Mouse (Mus musculus): ENCODE measurements around the gene Neurod6. TPM values are rescaled to one million over a fixed set of nuclear protein-coding genes. Genes with fewer than 3 reads are reported as not detected.
"Not testable (repeated sequence)": the region's sequence is repeated elsewhere in the genome, so short reads cannot be mapped to it uniquely, and the experiment has no call there.

Neurod6 gene
- polyA plus RNA-seq (2015; fragmentation: Nextera tagmentation; extraction: Ambion mirVana), result not detected in 2 replicates

- H3K36me3 ChIP-seq (replicated peaks; ENCODE audit: insufficient read depth, low read length), result no peaks in the 10 kb centered on the region
- H3K9me3 ChIP-seq (ENCODE audit: low read length), result no peaks in the 10 kb centered on the region
- TF ChIP-seq EP300 (IDR thresholded peaks at IDR 0.05; ENCODE audit: low read depth) (no peak), CTCF (IDR thresholded peaks at IDR 0.05; ENCODE audit: low read depth) (no peak)
- no peak for DNase-seq
- H3K9ac ChIP-seq (replicated peaks), result no peak within 1 kb of the TSS
- no peak within 1 kb of the TSS for H3K4me2 ChIP-seq (ENCODE audit: low read depth, low read length)
- H3K27me3 ChIP-seq (ENCODE audit: insufficient read depth, low read length), result peaks cover 14% of the 10 kb centered on the region
- WGBS (ENCODE audit: insufficient replicate concordance), result 66% methylated on average over 4 of the region's 4 CpGs
- ATAC-seq, result no peak
- no peaks in the 10 kb centered on the region for H3K4me1 ChIP-seq (ENCODE audit: insufficient read depth)
- H3K4me3 ChIP-seq (ENCODE audit: low read depth, low read length), result no peak within 1 kb of the TSS
- no peak within 1 kb of the TSS for H3K27ac ChIP-seq (ENCODE audit: low read depth)
Measured at GRCm38 (mm10) chr6:55680974-55681373, at the start of gene Neurod6. Gene Neurod6, minus strand, starts transcription at chr6:55681263.

GRCm38 (mm10) chr6:55717209-55717608 lies 36.1 kb upstream of the Neurod6 start:
- Histone ChIP-seq H3K9me3 (ENCODE audit: low read length) (no peaks in the 10 kb centered on the region), H3K4me3 (ENCODE audit: low read depth, low read length) (no peak overlapping the region), H3K27ac (ENCODE audit: low read depth) (no peak overlapping the region), H3K27me3 (ENCODE audit: insufficient read depth, low read length) (no peaks in the 10 kb centered on the region), H3K4me1 (ENCODE audit: insufficient read depth) (no peaks in the 10 kb centered on the region), H3K36me3 (replicated peaks; ENCODE audit: insufficient read depth, low read length) (no peaks in the 10 kb centered on the region), H3K4me2 (ENCODE audit: low read depth, low read length) (no peak overlapping the region), H3K9ac (replicated peaks) (no peak overlapping the region)
- no peak for ATAC-seq
- peak; percentile 71 for TF ChIP-seq CTCF (IDR thresholded peaks at IDR 0.05; ENCODE audit: low read depth)
- no peak for TF ChIP-seq EP300 (IDR thresholded peaks at IDR 0.05; ENCODE audit: low read depth)
- WGBS (ENCODE audit: insufficient replicate concordance), result 25% methylated on average over 5 of the region's 5 CpGs
- DNase-seq, result peak; percentile 58

- Histone ChIP-seq H3K9ac (replicated peaks) (no peak overlapping the region), H3K4me1 (ENCODE audit: insufficient read depth) (no peaks in the 10 kb centered on the region), H3K27me3 (ENCODE audit: insufficient read depth, low read length) (no peaks in the 10 kb centered on the region), H3K4me3 (ENCODE audit: low read depth, low read length) (no peak overlapping the region), H3K36me3 (replicated peaks; ENCODE audit: insufficient read depth, low read length) (no peaks in the 10 kb centered on the region), H3K27ac (ENCODE audit: low read depth) (no peak overlapping the region), H3K4me2 (ENCODE audit: low read depth, low read length) (no peak overlapping the region), H3K9me3 (ENCODE audit: low read length) (no peaks in the 10 kb centered on the region)
- ATAC-seq (no peak), DNase-seq (no peak)
- 74% methylated on average over 6 of the region's 6 CpGs for WGBS (ENCODE audit: insufficient replicate concordance)
- no peak for TF ChIP-seq CTCF (IDR thresholded peaks at IDR 0.05; ENCODE audit: low read depth)
- TF ChIP-seq EP300 (IDR thresholded peaks at IDR 0.05; ENCODE audit: low read depth), result no peak
Measured at GRCm38 (mm10) chr6:55715446-55715845, 34.4 kb upstream of the Neurod6 start.

GRCm38 (mm10) chr6:55710913-55711312 lies 29.9 kb upstream of the Neurod6 start:
- not testable (repeated sequence) for H3K27me3 ChIP-seq (ENCODE audit: insufficient read depth, low read length); DNase-seq; H3K9me3 ChIP-seq (ENCODE audit: low read length); H3K36me3 ChIP-seq (replicated peaks; ENCODE audit: insufficient read depth, low read length); H3K9ac ChIP-seq (replicated peaks); H3K4me3 ChIP-seq (ENCODE audit: low read depth, low read length); H3K4me2 ChIP-seq (ENCODE audit: low read depth, low read length); ATAC-seq; H3K27ac ChIP-seq (ENCODE audit: low read depth); H3K4me1 ChIP-seq (ENCODE audit: insufficient read depth)
- WGBS (ENCODE audit: insufficient replicate concordance), result 73% methylated on average over 4 of the region's 4 CpGs

- no peak overlapping the region for H3K4me2 ChIP-seq (ENCODE audit: low read depth, low read length)
- no peak overlapping the region for H3K4me3 ChIP-seq (ENCODE audit: low read depth, low read length)
- no peaks in the 10 kb centered on the region for H3K9me3 ChIP-seq (ENCODE audit: low read length)
- H3K27me3 ChIP-seq (ENCODE audit: insufficient read depth, low read length), result no peaks in the 10 kb centered on the region
- H3K9ac ChIP-seq (replicated peaks), result no peak overlapping the region
- H3K27ac ChIP-seq (ENCODE audit: low read depth), result no peak overlapping the region
- TF ChIP-seq CTCF (IDR thresholded peaks at IDR 0.05; ENCODE audit: low read depth) (no peak), EP300 (IDR thresholded peaks at IDR 0.05; ENCODE audit: low read depth) (no peak)
- ATAC-seq (no peak), DNase-seq (no peak)
- no peaks in the 10 kb centered on the region for H3K36me3 ChIP-seq (replicated peaks; ENCODE audit: insufficient read depth, low read length)
- WGBS (ENCODE audit: insufficient replicate concordance), result 66% methylated on average over 1 of the region's 1 CpGs
- H3K4me1 ChIP-seq (ENCODE audit: insufficient read depth), result no peaks in the 10 kb centered on the region
Measured at GRCm38 (mm10) chr6:55704759-55705104, 23.7 kb upstream of the Neurod6 start.

- no peaks in the 10 kb centered on the region for H3K36me3 ChIP-seq (replicated peaks; ENCODE audit: insufficient read depth, low read length)
- DNase-seq (no peak), ATAC-seq (no peak)
- no peak overlapping the region for H3K9ac ChIP-seq (replicated peaks)
- TF ChIP-seq CTCF (IDR thresholded peaks at IDR 0.05; ENCODE audit: low read depth) (no peak), EP300 (IDR thresholded peaks at IDR 0.05; ENCODE audit: low read depth) (no peak)
- no peaks in the 10 kb centered on the region for H3K27me3 ChIP-seq (ENCODE audit: insufficient read depth, low read length)
- H3K9me3 ChIP-seq (ENCODE audit: low read length), result no peaks in the 10 kb centered on the region
- WGBS (ENCODE audit: insufficient replicate concordance), result 85% methylated on average over 8 of the region's 8 CpGs
- no peak overlapping the region for H3K4me3 ChIP-seq (ENCODE audit: low read depth, low read length)
- H3K4me1 ChIP-seq (ENCODE audit: insufficient read depth), result no peaks in the 10 kb centered on the region
- H3K27ac ChIP-seq (ENCODE audit: low read depth), result no peak overlapping the region
- H3K4me2 ChIP-seq (ENCODE audit: low read depth, low read length), result no peak overlapping the region
Measured at GRCm38 (mm10) chr6:55704061-55704758, 23.1 kb upstream of the Neurod6 start.

All from liver, postnatal 0 days (tissue).